Mouse (Mus musculus) macrophage (primary cell): ENCODE measurements around the gene Cald1. TPM values are rescaled to one million over a fixed set of nuclear protein-coding genes. Genes with fewer than 3 reads are reported as not detected.

ENCODE experiments used
- H3K27ac ChIP-seq: fragments of 350-480 bp; formaldehyde crosslinking; 2 replicates; pipeline ENCODE4 v1.9.0; 2021
- H3K36me3 ChIP-seq: fragments of 350-480 bp; formaldehyde crosslinking; 2 replicates; pipeline ENCODE4 v1.9.0; 2021; ENCODE audit errors: inconsistent target
- H3K4me3 ChIP-seq: fragments of 350-480 bp; formaldehyde crosslinking; 2 replicates; pipeline ENCODE4 v1.9.0; 2021; ENCODE audit errors: inconsistent target
- H3K79me2 ChIP-seq: fragments of 350-480 bp; formaldehyde crosslinking; 2 replicates; pipeline ENCODE4 v1.9.0; 2021; ENCODE audit errors: inconsistent target
- WGBS: methylation state at CpG from one replicate; pipeline ENCODE4 v1.1.7; 2026; ENCODE audit warnings: inconsistent platforms; ENCODE audit not compliant: missing documents; 5-methylcytosine and 5-hydroxymethylcytosine counted together
- polyA plus RNA-seq: library from polyadenylated mRNA; stranded (reverse); fragments of 250-400 nt; gene quantifications from 3 replicates; pipeline ENCODE4 v1.2.4, GENCODE M21; 2018; ENCODE audit warnings: inconsistent platforms

Cald1 gene
- polyA plus RNA-seq, 1 experiment from 2014 or later, result 4.8 TPM

DNA sequence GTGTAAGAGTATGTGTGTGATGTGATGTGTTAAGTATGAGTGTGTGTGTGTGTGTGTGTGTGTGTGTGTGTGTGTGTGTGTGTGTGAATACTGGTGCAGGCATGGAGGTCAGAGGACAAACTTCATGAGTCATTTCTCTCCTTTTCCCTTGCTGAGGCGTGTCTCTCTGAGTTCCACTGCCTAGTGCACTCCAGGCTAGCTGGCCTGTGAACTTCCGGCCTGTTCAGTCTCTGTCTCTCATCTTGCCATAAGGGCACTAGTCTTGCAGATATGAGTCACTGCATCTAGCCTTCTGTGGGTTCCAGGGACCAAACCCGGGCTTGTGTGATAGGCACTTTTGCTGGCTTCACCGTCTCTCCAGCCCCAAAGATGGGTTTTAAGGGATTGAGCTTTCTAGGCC is 114.9 kb downstream of the Cald1 start:
- Histone ChIP-seq H3K79me2 (no peaks in the 10 kb centered on the region), H3K27ac (no peak overlapping the region), H3K36me3 (no peaks in the 10 kb centered on the region), H3K4me3 (no peak overlapping the region)
- 94% methylated on average over 4 of the region's 4 CpGs for WGBS

DNA sequence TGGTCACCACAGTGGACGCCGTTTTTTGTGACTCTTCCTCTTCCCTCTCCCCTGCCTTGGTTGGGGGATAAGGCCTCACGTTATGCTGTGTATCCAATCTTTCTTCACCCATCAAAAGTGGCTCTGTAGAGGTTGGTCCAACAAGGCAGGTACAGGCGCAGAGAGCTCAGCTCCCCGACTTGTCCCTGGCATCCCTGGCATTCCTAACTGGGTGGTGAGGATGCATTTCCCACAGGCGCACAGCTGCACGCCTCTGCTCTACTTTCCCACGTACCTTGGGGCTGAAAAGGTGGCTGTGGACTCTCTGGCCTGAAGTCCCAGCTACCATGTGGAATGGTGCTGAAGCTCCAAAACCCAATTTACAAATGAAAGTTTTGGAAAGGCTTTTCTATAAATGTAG is 115.5 kb downstream of the Cald1 start:
- H3K27ac ChIP-seq, result no peak overlapping the region
- no peaks in the 10 kb centered on the region for H3K36me3 ChIP-seq
- WGBS, result 93% methylated on average over 8 of the region's 8 CpGs

DNA sequence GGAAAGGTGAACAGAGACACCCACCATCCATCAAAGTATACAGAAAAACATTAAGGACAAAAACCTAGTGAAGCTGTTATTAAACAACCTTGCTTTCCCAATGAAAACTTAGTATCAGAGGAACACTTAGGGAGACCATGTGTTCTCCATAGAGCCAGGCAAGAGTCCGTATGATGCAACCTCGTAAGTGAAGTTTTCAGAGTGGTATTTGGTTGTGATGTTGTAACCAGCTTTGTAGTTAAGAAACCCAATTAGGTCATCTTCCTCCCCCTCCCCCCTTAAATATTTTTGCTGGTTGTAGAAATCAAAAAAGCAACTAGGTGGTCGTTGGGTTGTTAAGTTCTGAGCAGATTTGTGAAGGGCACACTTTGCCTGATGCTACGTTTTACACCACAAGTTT is 116.3 kb downstream of the Cald1 start:
- Histone ChIP-seq H3K79me2 (no peaks in the 10 kb centered on the region), H3K36me3 (no peaks in the 10 kb centered on the region), H3K27ac (no peak overlapping the region), H3K4me3 (no peak overlapping the region)
- WGBS, result 61% methylated on average over 4 of the region's 4 CpGs

More for the DNA sequence above, 115.5 kb downstream of the Cald1 start:
- Histone ChIP-seq H3K4me3 (no peak overlapping the region), H3K79me2 (no peaks in the 10 kb centered on the region)

DNA sequence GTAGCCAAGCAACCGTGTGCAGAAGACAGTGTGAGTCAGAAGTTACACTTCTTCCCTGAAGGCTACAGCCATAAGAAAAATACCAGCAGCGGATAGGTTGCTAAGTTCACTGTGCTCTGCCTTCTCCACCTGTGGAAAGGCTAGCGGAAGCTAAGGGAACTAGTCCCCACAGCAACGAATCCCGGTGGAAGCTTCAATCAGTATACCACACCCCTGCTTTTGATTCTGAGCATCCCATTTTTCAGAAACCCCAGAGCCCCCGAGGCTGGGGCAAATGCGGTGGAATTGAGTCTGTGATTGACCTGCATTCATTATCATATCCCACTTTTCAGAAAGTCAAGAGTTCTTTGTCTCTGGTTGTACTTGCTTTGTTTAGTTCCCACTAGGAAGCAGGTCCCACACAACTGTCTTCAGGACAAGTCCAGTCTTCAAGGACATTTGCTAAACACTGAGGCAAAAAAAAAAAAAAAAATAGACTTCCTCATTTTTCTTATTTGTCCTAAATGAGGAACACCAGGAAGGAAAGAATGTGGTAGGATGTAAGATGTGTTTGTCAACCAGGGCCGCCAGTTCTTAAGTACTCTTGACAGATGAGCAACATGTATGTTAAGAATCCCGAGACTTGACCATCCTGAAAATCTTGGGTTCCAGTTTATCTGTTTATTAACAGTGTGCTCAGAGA is 118.0 kb downstream of the Cald1 start:
- Histone ChIP-seq H3K4me3 (no peak overlapping the region), H3K79me2 (no peaks in the 10 kb centered on the region), H3K36me3 (no peaks in the 10 kb centered on the region), H3K27ac (no peak overlapping the region)
- WGBS, result 75% methylated on average over 9 of the region's 9 CpGs

DNA sequence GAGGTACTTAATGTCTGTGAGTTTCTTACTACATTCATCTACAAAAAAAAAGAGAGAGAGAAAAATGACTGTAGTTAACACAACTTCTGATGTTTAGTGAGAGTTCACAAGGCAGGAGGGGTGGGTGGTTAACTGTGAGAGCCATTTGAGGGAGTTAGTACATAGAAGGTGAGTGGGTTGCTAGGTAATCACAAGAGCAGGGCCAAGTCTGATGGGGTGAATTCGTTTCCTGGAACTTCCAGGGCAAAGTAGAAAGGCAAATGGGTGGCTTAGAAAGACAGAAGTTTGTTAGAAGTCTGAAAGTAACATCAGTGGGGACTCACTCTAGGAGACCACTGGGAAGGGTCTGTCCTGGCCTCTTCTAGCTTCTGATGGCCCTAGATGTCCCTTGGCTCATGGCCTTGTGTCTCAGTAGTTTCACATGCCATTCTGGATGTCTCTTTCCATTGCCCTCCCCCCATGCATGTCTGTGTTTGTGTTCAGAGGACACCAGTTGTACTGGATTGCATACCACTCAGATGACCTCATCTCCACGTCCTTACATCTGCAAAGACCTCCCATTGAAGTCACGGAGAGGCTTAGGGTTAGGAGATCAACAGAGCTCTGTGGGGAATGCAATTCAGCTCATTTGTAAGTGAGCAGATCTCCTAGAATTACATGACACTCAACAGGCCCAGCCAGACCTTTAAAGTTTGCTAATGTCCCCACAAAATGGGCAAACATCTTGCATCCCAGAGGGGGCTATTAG is 118.8 kb downstream of the Cald1 start:
- H3K27ac ChIP-seq, result no peak overlapping the region
- H3K36me3 ChIP-seq, result no peaks in the 10 kb centered on the region
- H3K4me3 ChIP-seq, result no peak overlapping the region
- WGBS, result 92% methylated on average over 3 of the region's 3 CpGs
- no peaks in the 10 kb centered on the region for H3K79me2 ChIP-seq

DNA sequence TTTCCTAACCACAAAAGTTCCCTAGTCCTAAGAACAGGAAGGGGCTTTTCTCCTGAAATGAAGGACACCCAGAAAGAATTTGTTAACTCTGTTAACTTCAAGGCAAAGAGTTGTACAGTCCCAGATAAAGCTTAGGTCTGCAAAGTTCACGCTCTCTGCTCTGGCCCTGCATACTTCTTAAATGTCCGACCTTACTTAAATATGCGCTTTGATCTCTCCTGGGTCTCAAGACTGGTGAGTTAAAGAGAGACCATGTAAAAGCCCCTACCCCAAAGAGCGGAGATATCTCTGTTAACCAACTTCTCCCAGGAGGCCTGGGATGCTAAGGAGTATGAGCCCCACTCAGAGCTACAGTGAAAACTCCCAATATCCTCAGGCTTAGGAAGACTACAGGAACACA is 119.4 kb downstream of the Cald1 start:
- Histone ChIP-seq H3K79me2 (no peaks in the 10 kb centered on the region), H3K36me3 (no peaks in the 10 kb centered on the region), H3K4me3 (no peak overlapping the region), H3K27ac (no peak overlapping the region)
- WGBS, result 96% methylated on average over 4 of the region's 4 CpGs

DNA sequence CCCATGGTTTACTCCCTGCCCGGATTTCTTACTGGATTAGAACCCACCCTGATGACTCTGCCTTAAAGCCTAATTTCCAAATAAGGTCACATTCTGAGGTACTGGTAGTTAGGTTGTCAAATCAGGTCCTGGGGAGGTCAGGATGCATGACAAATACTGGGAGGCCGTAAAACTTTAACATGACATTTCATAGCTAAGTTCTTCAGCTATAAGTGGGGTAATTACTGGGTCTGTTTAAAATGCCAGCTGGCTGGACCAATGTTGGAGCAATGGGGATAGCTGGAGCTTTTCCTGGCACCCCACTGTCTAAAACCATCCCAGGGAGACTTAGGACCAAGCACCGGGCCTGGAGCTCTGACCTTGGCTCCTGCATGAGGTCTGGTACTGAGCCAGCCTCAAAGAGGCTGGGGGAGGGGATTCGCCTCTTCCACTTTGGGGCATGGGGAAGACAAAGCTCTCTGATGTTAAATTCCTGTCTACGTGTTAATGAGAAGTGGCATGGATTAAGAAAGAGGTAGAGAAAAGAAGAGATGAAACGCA is 120.9 kb downstream of the Cald1 start:
- Histone ChIP-seq H3K79me2 (no peaks in the 10 kb centered on the region), H3K4me3 (no peak overlapping the region), H3K36me3 (no peaks in the 10 kb centered on the region), H3K27ac (no peak overlapping the region)
- WGBS, result 99% methylated on average over 6 of the region's 6 CpGs

DNA sequence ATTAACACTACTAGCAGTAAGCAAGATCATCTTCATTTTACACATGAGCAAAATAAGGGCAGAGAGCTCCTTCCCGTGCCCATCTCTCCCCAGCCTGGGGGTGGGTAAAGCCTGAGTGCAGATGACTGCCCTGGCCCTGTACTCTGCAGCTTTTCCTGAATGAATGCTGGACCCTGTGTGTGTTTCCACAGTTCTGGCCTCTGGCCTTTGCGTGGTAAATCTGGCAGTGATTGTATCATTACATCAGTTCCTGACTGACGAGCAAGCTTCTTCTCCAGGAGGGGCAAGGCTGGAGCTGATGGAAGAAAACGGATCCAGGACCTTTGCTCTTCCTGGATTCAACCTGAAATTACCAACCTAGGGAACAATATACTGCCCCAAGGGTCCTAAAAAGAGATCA is 122.1 kb downstream of the Cald1 start:
- no peak overlapping the region for H3K4me3 ChIP-seq
- no peak overlapping the region for H3K27ac ChIP-seq
- 82% methylated on average over 4 of the region's 4 CpGs for WGBS
- no peaks in the 10 kb centered on the region for H3K36me3 ChIP-seq
- H3K79me2 ChIP-seq, result no peaks in the 10 kb centered on the region

DNA sequence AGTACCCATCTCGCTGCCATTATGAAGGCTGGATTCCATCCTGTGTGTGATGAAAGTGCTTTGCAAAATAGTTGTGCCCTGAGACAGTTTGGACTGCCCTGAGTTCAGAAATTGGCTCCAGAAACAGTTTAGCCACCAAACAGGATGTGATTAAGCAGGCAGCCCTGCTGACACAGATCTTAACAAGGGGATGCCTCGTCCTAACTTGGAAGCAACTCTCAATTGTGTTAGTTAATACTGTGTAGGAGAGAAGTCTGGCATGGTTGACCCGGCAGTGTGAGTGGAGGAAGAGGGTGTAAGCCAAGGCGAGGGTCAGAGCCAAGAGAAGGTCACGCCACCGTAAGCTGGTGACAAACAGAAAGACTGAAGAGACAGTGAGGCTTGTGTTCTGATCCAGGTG is 123.4 kb downstream of the Cald1 start:
- WGBS, result 58% methylated on average over 6 of the region's 6 CpGs
- Histone ChIP-seq H3K4me3 (no peak overlapping the region), H3K27ac (no peak overlapping the region), H3K79me2 (no peaks in the 10 kb centered on the region), H3K36me3 (no peaks in the 10 kb centered on the region)

DNA sequence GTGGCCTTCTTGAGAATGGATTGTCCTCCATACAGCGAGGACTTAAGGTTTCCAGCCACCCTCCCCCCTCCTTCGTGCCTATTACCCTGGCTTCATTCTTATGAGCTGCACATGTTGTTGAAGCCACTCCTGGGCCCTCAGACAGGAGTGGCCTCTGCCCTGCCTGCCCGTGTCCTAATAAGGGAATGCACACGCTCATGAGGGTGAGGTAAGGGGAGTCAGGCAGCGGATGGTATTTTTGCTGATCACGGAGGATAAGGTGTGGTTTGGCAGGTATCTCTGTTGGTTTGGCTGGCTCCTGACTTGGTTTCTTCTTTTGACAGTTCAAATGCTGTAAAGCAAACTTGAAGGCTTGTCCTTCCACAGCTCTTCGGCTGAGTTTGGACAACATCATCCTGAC is 124.4 kb downstream of the Cald1 start:
- no peaks in the 10 kb centered on the region for H3K36me3 ChIP-seq
- no peak overlapping the region for H3K4me3 ChIP-seq
- 91% methylated on average over 7 of the region's 7 CpGs for WGBS
- no peak overlapping the region for H3K27ac ChIP-seq
- H3K79me2 ChIP-seq, result no peaks in the 10 kb centered on the region

DNA sequence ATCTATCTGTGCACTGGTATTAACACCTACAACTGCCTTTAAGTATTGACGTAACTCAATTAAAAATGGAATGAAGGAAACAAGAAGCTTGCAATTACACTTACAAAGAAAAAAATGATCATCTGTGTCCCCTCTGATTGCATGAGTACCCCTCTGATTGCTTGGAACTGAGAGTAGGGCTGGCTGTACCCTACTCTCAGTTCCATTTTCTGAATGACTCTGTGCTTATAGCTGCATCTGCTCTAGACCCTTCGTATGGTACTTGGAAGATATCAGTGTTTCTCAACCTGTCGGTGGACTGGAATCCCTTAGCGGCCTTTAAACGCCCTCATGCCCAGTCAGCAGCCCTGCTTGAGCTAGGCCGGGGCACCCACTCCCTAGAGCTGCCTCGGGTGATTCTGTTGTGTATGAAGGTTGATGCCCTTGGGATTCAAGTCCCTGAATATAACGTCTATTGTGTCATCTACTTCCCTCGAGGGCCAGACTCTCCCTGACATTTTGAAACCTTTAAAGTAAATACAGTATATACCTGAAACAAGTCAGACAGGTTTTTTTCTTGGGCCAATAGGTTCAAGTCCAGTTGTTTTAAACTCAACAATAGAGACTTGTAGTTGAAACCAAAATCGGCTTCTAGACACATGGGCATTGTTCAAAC is 125.1 kb downstream of the Cald1 start:
- no peak overlapping the region for H3K27ac ChIP-seq
- no peaks in the 10 kb centered on the region for H3K36me3 ChIP-seq
- H3K79me2 ChIP-seq, result no peaks in the 10 kb centered on the region
- no peak overlapping the region for H3K4me3 ChIP-seq
- 93% methylated on average over 10 of the region's 10 CpGs for WGBS

DNA sequence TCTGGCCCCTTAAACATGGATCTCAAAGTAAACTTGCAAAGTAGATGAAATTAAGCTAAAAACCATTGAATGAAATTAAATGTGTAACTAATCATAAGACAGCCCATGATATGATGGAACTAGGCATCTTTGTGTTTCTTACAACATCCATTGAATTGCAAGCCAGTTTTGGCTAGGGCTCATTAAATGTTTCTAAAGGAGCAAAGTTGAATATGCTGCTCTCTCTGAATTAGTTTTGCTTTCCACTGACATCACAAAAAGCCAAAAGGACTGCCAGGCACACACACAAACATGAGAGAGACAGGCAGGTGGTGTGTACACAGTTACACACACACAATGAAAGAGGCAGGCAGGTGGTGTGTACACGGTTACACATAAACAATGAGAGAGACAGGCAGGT is 127.4 kb downstream of the Cald1 start:
- 90% methylated on average over 1 of the region's 1 CpGs for WGBS
- no peak overlapping the region for H3K4me3 ChIP-seq
- no peaks in the 10 kb centered on the region for H3K36me3 ChIP-seq
- no peak overlapping the region for H3K27ac ChIP-seq
- H3K79me2 ChIP-seq, result no peaks in the 10 kb centered on the region

DNA sequence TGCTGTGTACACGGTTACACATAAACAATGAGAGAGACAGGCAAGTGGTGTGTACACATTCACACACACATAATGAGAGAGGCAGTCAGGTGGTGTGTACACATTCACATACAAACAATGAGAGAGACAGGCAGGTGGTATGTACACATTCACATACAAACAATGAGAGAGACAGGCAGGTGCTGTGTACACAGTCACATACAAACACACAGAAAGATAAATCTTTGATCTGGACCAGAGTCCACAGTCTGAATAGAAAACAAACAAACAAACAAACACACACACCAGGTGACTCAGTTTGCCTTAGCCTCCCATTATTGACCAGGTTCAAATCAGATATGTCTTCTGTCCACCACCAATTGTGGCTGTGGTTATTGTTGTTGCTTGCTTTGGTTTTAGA is 127.8 kb downstream of the Cald1 start:
- Histone ChIP-seq H3K79me2 (no peaks in the 10 kb centered on the region), H3K4me3 (no peak overlapping the region), H3K36me3 (no peaks in the 10 kb centered on the region), H3K27ac (no peak overlapping the region)
- 88% methylated on average over 1 of the region's 1 CpGs for WGBS

DNA sequence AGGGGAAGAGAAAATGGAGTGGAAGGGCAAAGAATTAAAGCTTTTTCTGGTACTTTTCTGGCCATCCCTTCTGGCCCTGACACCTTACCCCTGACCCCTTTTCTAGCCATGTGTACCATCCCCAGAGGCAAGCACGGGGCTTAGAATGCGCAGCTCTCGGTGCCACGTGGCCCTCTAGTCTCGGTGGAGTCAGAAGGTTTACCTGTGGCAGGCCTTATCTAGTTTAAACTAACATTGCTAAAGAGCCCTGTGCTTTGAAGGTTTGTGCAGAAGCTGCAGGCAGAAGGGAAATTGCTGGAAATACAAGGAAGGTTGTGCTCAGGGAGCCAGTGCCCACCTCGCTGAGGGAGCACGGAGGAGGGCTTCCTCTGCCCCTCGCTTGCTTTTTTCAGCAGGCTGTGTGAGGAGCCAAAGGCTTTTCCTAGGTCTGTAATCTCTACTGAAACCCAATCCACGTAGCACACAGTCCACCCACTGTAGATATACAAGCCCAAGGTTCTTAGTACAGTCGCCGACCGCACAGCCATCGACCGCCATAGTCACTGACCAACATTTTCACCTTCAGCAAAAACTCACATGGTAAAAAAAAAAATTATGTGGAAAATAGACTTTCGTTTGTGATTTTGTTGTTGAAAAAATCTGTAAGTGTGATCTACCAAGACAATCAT is 129.2 kb downstream of the Cald1 start:
- no peaks in the 10 kb centered on the region for H3K79me2 ChIP-seq
- no peaks in the 10 kb centered on the region for H3K36me3 ChIP-seq
- no peak overlapping the region for H3K27ac ChIP-seq
- no peak overlapping the region for H3K4me3 ChIP-seq
- WGBS, result 95% methylated on average over 15 of the region's 15 CpGs
